12 mouse cellular contexts compared by ENCODE assay signal in the genomic region with DNA sequence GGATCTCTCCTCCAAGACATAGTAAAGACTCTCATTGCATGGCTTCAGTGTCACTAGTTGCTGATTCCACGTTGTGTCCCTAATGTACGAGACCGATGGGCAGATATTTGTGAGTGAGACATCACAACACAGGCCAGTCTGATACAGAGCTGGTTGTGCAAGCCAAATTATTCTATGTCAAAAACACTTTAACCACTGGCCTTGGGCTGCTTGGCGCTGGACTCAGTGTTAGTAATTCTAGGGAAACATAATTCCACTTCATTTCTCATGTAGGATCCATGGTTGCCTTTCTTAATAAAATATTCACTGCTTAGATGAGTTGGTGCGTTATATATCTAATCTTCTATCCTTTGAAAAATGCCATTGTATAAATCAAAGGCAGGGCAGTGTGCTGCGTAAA.
DNase-seq lines count a peak whose midpoint lies in the region.
"Had no signal": no experiment of that assay in that cellular context is flagged by ENCODE, and none has a peak within 500 bp of the region (broad histone marks: within the 10 kb centered on the region; RNA-seq: fewer than 3 reads in every experiment).

No protein-coding gene starts in this region.

- peak; percentile 53 for DNase-seq in adrenal gland, adult 2 months
- DNase-seq in adrenal gland, adult 8-10 months: no peak
- DNase-seq in adrenal gland, postnatal 25 days: peak; percentile 20
- DNase-seq in adrenal gland, postnatal 4 days (ENCODE audit: low spot score in 2 of 2): no peak
- peak; percentile 45 to 57 for DNase-seq in adrenal gland, postnatal 36 days
- DNase-seq in frontal cortex, postnatal 14 days (ENCODE audit: low spot score in 2 of 2): no peak
- DNase-seq: cerebellum, adult 11-12 months; cerebellum, adult 2 months; cerebellum, adult 9-10 months; cerebellum, postnatal 10 days; cerebellum, postnatal 25 days; forebrain, postnatal 0 days had no signal

Comparison
In these comparisons a context has a peak if more than half of its experiments do, and no peak if none do; other contexts are left out.
1. DNase-seq: peak in adrenal gland, adult 2 months (single experiment), adrenal gland, postnatal 25 days (single experiment) and adrenal gland, postnatal 36 days (2 of 2); none in adrenal gland, adult 8-10 months (single experiment), adrenal gland, postnatal 4 days (0 of 2) and frontal cortex, postnatal 14 days (0 of 2).